Mouse (Mus musculus) midbrain, embryonic 15.5 days (tissue): ENCODE results near the gene Svs3b. TPM values are rescaled to one million over a fixed set of nuclear protein-coding genes. Genes with fewer than 3 reads are reported as not detected.

Experiments used
- polyA plus RNA-seq: library from polyadenylated mRNA; unstranded; fragments of >200 nt; fragmentation: Nextera tagmentation; extraction: Ambion mirVana; gene quantifications from 2 replicates; pipeline ENCODE4 v1.2.1, GENCODE M21; 2015

The Svs3b gene
- polyA plus RNA-seq, 1 experiment from 2014 or later: not detected

Other genes starting within 250 kb of the Svs3b start
- 2.2 and 2.4 TPM in 2 replicates for gene Pabpc1l, start 231.2 kb downstream of the Svs3b start, polyA plus RNA-seq
- gene Stk4, start 186.3 kb downstream of the Svs3b start, polyA plus RNA-seq: 19.6 and 21.1 TPM in 2 replicates
- gene Tomm34, start 185.5 kb downstream of the Svs3b start, polyA plus RNA-seq: 52.9 and 53.4 TPM in 2 replicates
- 1.3 and 1.7 TPM in 2 replicates for gene Kcns1, start 85.5 kb downstream of the Svs3b start, polyA plus RNA-seq
- not detected in 2 replicates for gene Wfdc5, start 73.9 kb downstream of the Svs3b start, polyA plus RNA-seq
- gene Wfdc12, start 66.0 kb downstream of the Svs3b start, polyA plus RNA-seq: not detected in 2 replicates
- not detected in 2 replicates for gene Wfdc15a, start 56.5 kb downstream of the Svs3b start, polyA plus RNA-seq
- not detected in 2 replicates for gene Wfdc15b, start 35.0 kb downstream of the Svs3b start, polyA plus RNA-seq
- not detected in 2 replicates for gene Svs2, start 18.2 kb downstream of the Svs3b start, polyA plus RNA-seq
- not detected in 2 replicates for gene Svs4, start 21.8 kb upstream of the Svs3b start, polyA plus RNA-seq
- not detected in 2 replicates for gene Svs3a, start 32.6 kb upstream of the Svs3b start, polyA plus RNA-seq
- not detected in 2 replicates for gene Svs6, start 60.1 kb upstream of the Svs3b start, polyA plus RNA-seq
- gene Svs5, start 76.1 kb upstream of the Svs3b start, polyA plus RNA-seq: not detected in 2 replicates
- not detected in 2 replicates for gene Slpi, start 132.5 kb upstream of the Svs3b start, polyA plus RNA-seq
- 0.05 TPM in 1 of 2 replicates, not detected in the other for gene Rbpjl, start 146.5 kb upstream of the Svs3b start, polyA plus RNA-seq
- gene Matn4, start 148.5 kb upstream of the Svs3b start, polyA plus RNA-seq: 0.65 and 0.89 TPM in 2 replicates
- gene Sdc4, start 187.2 kb upstream of the Svs3b start, polyA plus RNA-seq: 6.7 and 7.1 TPM in 2 replicates
- 87.9 and 90.5 TPM in 2 replicates for gene Sys1, start 200.3 kb upstream of the Svs3b start, polyA plus RNA-seq
- 2.4 and 3.5 TPM in 2 replicates for gene Gm20458, start 204.3 kb upstream of the Svs3b start, polyA plus RNA-seq
- not detected in 2 replicates for gene Trp53tg5, start 217.1 kb upstream of the Svs3b start, polyA plus RNA-seq
- 19.2 and 19.5 TPM in 2 replicates for gene Dbndd2, start 229.5 kb upstream of the Svs3b start, polyA plus RNA-seq
- gene Pigt, start 240.9 kb upstream of the Svs3b start, polyA plus RNA-seq: 97.7 and 101 TPM in 2 replicates